Comparison of ENCODE assay signal across 20 mouse cellular contexts in the genomic region with DNA sequence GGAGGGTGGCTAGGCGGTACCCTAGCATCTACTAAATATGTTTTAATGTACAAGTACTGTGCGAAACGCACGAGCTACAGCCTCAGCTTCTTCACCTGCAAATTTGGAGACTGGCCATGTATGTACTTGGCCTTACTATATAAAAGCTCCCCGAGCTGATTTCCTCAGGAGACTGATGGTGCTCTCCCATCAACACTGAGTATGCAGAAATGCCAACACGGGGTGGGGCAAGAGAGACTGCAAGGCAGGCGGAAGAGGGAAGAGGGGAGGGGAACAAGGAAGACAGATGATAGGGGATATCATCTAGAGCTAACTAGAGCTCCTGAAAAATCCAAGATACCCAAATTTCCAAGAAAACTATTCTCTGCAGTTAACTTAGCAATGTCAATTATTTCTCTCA.
A peak's percentile ranks its signal among the peaks of the same experiment; 100 is the strongest.
DNase-seq lines count a peak whose midpoint lies in the region; TF ChIP-seq lines count a peak whose summit lies in the region.
"Had no signal": no experiment of that assay in that cellular context is flagged by ENCODE, and none has a peak within 500 bp of the region (broad histone marks: within the 10 kb centered on the region; RNA-seq: fewer than 3 reads in every experiment).

No protein-coding gene starts in this region.

- DNase-seq in lung, postnatal 14 days = peak; percentile 3
- DNase-seq in lung, postnatal 4 days = no peak
- DNase-seq in ES-E14 (ENCODE audit: low read depth, low spot score) = no peak
- DNase-seq in ZHBTc4 (ENCODE audit: low read depth, low spot score) = peak; percentile 56
- DNase-seq in left cerebral cortex, adult 18-20 months (ENCODE audit: low spot score in 2 of 2) = no peak
- no peak for DNase-seq in adrenal gland, adult (ENCODE audit: inconsistent age in 2 of 2, low spot score in 1 of 2)
- DNase-seq: adrenal gland, adult 8-10 months; adrenal gland, postnatal 14 days; adrenal gland, postnatal 36 days; B cell, adult 2 months; cerebellum, adult 11-12 months; cerebellum, adult 2 months; cerebellum, adult 9-10 months; cerebellum, postnatal 10 days; cerebellum, postnatal 25 days; forebrain, postnatal 0 days had no signal

- H3K9ac ChIP-seq in ES-E14 (ENCODE audit: insufficient read depth, low read depth, low read length, poor library complexity, severe bottlenecking) = no peak overlapping the region
- H3K9ac ChIP-seq: embryonic facial prominence, embryonic 12.5 days; forebrain, embryonic 13.5 days; forebrain, embryonic 15.5 days; forebrain, postnatal 0 days had no signal

- peaks cover 0 to 7% of the 10 kb centered on the region in 2 experiments; a peak in 2 of 4 replicates for H3K4me1 ChIP-seq in ES-E14 (ENCODE audit: control insufficient read depth in 2 of 2, insufficient read depth in 2 of 2, low read length in 2 of 2, poor library complexity in 1 of 2)

- no peak overlapping the region for H3K4me3 ChIP-seq in ES-E14 (ENCODE audit: insufficient read depth in 1 of 2, low read depth in 1 of 2, low read length in 2 of 2, poor library complexity in 1 of 2, severe bottlenecking in 1 of 2)
- H3K4me3 ChIP-seq: embryonic facial prominence, embryonic 10.5 days; embryonic facial prominence, embryonic 12.5 days; forebrain, embryonic 13.5 days; forebrain, embryonic 15.5 days had no signal

- H3K27ac ChIP-seq in ES-E14 (ENCODE audit: insufficient read depth, low read depth, low read length, poor library complexity, severe bottlenecking) = no peak overlapping the region
- H3K27ac ChIP-seq: embryonic facial prominence, embryonic 10.5 days; embryonic facial prominence, embryonic 12.5 days; forebrain, embryonic 13.5 days; forebrain, embryonic 15.5 days had no signal

- no peaks in the 10 kb centered on the region for H3K36me3 ChIP-seq in ES-E14 (ENCODE audit: control insufficient read depth, insufficient read depth, low read length, poor library complexity, severe bottlenecking)
- H3K36me3 ChIP-seq: embryonic facial prominence, embryonic 12.5 days; forebrain, embryonic 15.5 days had no signal

- in situ Hi-C loops in ES-E14 (cut with MboI; ENCODE audit: low sequenced_read_pairs in 2 of 2, unreplicated experiment in 2 of 2) = no loop called here

- no peaks in the 10 kb centered on the region for H3K9me3 ChIP-seq in ES-E14 (ENCODE audit: control insufficient read depth, insufficient read depth, low read depth, low read length)
- H3K9me3 ChIP-seq: embryonic facial prominence, embryonic 10.5 days; embryonic facial prominence, embryonic 12.5 days; forebrain, embryonic 13.5 days; forebrain, embryonic 15.5 days had no signal

TF ChIP-seq in ES-E14, 5 proteins besides CTCF, POLR2A, EP300 and RAD21:
- TF ChIP-seq MAFK (IDR thresholded peaks at IDR 0.05; ENCODE audit: insufficient read depth, low read depth, low read length) = 0 out of 2 replicates have a peak, but pooled peaks have one; percentile 4
- no peak for TF ChIP-seq CHD2 (IDR thresholded peaks at IDR 0.05; ENCODE audit: low read depth, low read length)
TF ChIP-seq in ES-E14: peak in this region for 1.

Comparison
In these comparisons a context has a peak if more than half of its experiments do, and no peak if none do; other contexts are left out.
1. DNase-seq: peak in lung, postnatal 14 days (single experiment) and ZHBTc4 (single experiment); none in lung, postnatal 4 days (0 of 2), ES-E14 (single experiment), left cerebral cortex, adult 18-20 months (0 of 2) and adrenal gland, adult (0 of 2).